Mouse (Mus musculus): ENCODE data around the gene Stk32b. TPM values are rescaled to one million over a fixed set of nuclear protein-coding genes. Genes with fewer than 3 reads are reported as not detected.

Gene Stk32b
- polyA plus RNA-seq, 2 experiments, result 7.8 to 18.0 TPM

DNA sequence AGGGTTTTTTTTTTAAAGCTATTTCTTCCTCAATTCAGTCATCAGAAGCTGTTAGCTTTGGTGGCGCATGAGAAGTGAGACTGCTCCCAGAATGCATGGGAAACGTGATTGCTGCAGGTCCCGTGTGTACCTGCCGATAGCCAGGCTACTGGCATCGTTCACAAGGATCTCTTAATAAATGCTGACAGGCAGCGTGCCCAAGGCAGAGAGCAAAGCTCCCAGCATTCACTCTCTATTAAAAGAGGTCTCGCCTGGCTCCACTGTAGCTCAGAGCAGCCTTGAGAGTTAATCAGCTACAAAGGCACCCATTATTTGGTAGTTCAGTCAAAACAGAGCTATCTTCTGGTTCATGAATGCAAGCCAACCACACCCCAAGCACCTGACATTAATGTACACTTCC, 72.9 kb downstream of the Stk32b start:
- 83% methylated on average over 7 of the region's 7 CpGs for WGBS
- no peaks in the 10 kb centered on the region for H3K36me3 ChIP-seq (ENCODE audit: control insufficient read depth, insufficient read depth, low read length)
- no peak overlapping the region for H3K9ac ChIP-seq (ENCODE audit: low read depth, low read length, severe bottlenecking)
- no peaks in the 10 kb centered on the region for H3K27me3 ChIP-seq (ENCODE audit: control insufficient read depth, insufficient read depth, low read length)
- TF ChIP-seq POLR2A (IDR thresholded peaks at IDR 0.05; ENCODE audit: borderline replicate concordance, extremely low read depth, insufficient read depth, insufficient read length), result no peak
- H3K4me3 ChIP-seq (replicated peaks; ENCODE audit: low read length), result no peak overlapping the region
- H3K4me1 ChIP-seq (ENCODE audit: control insufficient read depth, insufficient read depth, low read length), result no peaks in the 10 kb centered on the region
- H3K4me2 ChIP-seq (replicated peaks; ENCODE audit: low read depth, low read length, severe bottlenecking), result no peak overlapping the region
- H3K27ac ChIP-seq (replicated peaks; ENCODE audit: low read depth, low read length), result no peak overlapping the region
- no peaks in the 10 kb centered on the region for H3K9me3 ChIP-seq (ENCODE audit: control insufficient read depth, low read length)
- DNase-seq (ENCODE audit: low spot score), result no peak
- no peak for ATAC-seq (ENCODE audit: low FRiP score, low read depth)

DNA sequence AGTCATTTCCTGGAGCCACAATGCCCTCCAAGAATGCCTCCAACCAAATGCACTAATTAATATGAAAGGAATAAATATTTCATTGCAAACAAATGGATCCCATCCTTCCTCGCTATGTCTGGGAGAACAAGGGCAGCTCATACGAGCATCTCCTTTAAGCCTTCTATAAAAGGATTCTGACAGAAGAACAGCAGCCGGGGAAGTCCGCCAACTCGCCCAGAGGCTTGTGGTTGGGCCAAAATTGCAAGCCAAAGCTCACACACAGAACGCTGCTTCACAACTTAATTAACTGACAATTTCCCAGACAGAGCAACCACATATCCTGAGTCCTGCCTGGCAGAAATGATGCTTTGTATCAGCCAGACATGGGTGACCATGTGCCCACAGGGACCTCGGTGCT, 74.5 kb downstream of the Stk32b start:
- DNase-seq (ENCODE audit: low spot score) (no peak), ATAC-seq (ENCODE audit: low FRiP score, low read depth) (no peak)
- Histone ChIP-seq H3K27ac (replicated peaks; ENCODE audit: low read depth, low read length) (no peak overlapping the region), H3K27me3 (ENCODE audit: control insufficient read depth, insufficient read depth, low read length) (no peaks in the 10 kb centered on the region), H3K9ac (ENCODE audit: low read depth, low read length, severe bottlenecking) (no peak overlapping the region), H3K36me3 (ENCODE audit: control insufficient read depth, insufficient read depth, low read length) (no peaks in the 10 kb centered on the region), H3K9me3 (ENCODE audit: control insufficient read depth, low read length) (no peaks in the 10 kb centered on the region), H3K4me2 (replicated peaks; ENCODE audit: low read depth, low read length, severe bottlenecking) (no peak overlapping the region), H3K4me1 (ENCODE audit: control insufficient read depth, insufficient read depth, low read length) (no peaks in the 10 kb centered on the region), H3K4me3 (replicated peaks; ENCODE audit: low read length) (no peak overlapping the region)
- WGBS, result 72% methylated on average over 7 of the region's 7 CpGs
- TF ChIP-seq POLR2A (IDR thresholded peaks at IDR 0.05; ENCODE audit: borderline replicate concordance, extremely low read depth, insufficient read depth, insufficient read length), result no peak

DNA sequence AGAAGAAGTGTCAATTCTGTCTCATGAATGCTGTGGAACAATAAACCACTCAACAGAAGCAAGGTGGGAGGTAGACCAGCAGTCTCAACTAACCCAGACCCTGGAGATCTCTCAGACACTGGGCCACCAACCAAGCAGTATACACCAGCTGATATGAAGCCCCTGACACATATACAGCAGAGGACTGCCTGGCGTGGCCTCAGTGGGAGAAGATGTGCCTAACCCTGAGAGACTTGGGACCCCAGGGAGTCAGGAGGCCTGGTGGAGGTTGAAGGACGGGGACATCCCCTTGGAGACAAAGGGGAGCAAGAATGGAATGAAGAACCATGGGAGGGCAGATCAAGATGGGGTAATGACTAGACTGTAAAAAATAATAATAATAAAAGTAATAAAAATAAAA, 82.2 kb downstream of the Stk32b start:
- no peak for ATAC-seq (ENCODE audit: low FRiP score, low read depth)
- Histone ChIP-seq H3K4me2 (replicated peaks; ENCODE audit: low read depth, low read length, severe bottlenecking) (no peak overlapping the region), H3K9me3 (ENCODE audit: control insufficient read depth, low read length) (0 out of 2 replicates have a peak, but pooled peaks cover 5% of the 10 kb centered on the region), H3K36me3 (ENCODE audit: control insufficient read depth, insufficient read depth, low read length) (no peaks in the 10 kb centered on the region), H3K27me3 (ENCODE audit: control insufficient read depth, insufficient read depth, low read length) (no peaks in the 10 kb centered on the region), H3K27ac (replicated peaks; ENCODE audit: low read depth, low read length) (no peak overlapping the region), H3K9ac (ENCODE audit: low read depth, low read length, severe bottlenecking) (no peak overlapping the region), H3K4me1 (ENCODE audit: control insufficient read depth, insufficient read depth, low read length) (no peaks in the 10 kb centered on the region), H3K4me3 (replicated peaks; ENCODE audit: low read length) (no peak overlapping the region)
- no peak for DNase-seq (ENCODE audit: low spot score)
- 86% methylated on average over 2 of the region's 2 CpGs for WGBS
- TF ChIP-seq POLR2A (IDR thresholded peaks at IDR 0.05; ENCODE audit: borderline replicate concordance, extremely low read depth, insufficient read depth, insufficient read length), result no peak

DNA sequence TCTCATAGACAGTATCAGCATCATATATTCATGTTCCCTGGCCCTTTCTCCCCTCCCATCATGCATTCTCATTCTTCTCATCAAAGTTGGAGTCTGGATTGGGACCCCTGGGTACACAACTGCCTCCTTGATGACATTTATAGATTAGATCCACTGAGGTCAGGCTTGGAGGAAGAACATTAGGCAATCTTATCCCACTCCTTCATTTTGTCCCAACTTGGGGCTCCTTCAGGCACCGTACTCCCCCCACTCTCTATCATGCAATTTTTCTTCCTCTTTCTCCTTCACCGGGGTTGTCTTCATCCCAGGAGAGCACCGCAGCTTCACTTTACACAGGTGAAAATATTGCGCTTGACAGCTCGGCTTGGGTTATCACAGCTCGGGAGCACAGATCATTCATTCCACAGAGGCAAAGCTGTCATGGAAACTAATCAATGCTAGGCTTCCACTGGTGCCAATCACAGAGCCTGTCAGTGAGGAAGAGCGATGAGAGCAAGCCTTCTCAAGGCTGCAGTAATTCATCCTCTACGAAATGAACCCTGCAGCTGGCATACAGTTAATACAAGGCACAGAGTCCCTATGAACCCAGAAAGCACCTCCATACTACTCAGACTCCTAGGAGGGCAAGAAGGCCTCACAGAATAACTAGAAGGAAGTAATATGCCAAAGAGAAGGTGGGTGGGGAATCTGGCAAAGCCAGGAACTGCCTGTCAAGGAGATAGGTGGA, 89.4 kb downstream of the Stk32b start:
- H3K9ac ChIP-seq (ENCODE audit: low read depth, low read length, severe bottlenecking), result no peak overlapping the region
- H3K27me3 ChIP-seq (ENCODE audit: control insufficient read depth, insufficient read depth, low read length), result no peaks in the 10 kb centered on the region
- DNase-seq (ENCODE audit: low spot score) (no peak), ATAC-seq (ENCODE audit: low FRiP score, low read depth) (no peak)
- no peaks in the 10 kb centered on the region for H3K36me3 ChIP-seq (ENCODE audit: control insufficient read depth, insufficient read depth, low read length)
- TF ChIP-seq POLR2A (IDR thresholded peaks at IDR 0.05; ENCODE audit: borderline replicate concordance, extremely low read depth, insufficient read depth, insufficient read length), result no peak
- H3K4me1 ChIP-seq (ENCODE audit: control insufficient read depth, insufficient read depth, low read length), result no peaks in the 10 kb centered on the region
- no peak overlapping the region for H3K4me3 ChIP-seq (replicated peaks; ENCODE audit: low read length)
- no peak overlapping the region for H3K27ac ChIP-seq (replicated peaks; ENCODE audit: low read depth, low read length)
- 91% methylated on average over 8 of the region's 8 CpGs for WGBS
- H3K9me3 ChIP-seq (ENCODE audit: control insufficient read depth, low read length), result 0 out of 2 replicates have a peak, but pooled peaks cover 5% of the 10 kb centered on the region
- H3K4me2 ChIP-seq (replicated peaks; ENCODE audit: low read depth, low read length, severe bottlenecking), result no peak overlapping the region

DNA sequence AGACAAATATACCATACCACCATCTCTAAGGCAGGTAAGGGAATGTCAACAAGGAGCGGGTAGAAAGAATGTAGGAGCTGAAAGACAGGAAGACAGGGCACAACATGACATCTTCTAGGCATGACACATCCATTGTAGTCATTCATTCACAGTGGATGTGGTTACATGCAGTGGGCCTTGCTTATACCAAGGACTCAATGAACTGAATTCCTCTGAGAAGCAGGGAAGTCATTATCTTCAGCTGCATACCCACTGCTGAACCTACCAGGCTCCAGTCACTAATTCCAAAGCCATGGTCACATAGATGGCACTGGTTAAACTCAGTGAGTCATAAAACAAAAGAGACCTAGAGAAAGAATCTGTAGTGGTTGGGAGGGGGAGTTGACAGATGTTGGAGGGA, 105.1 kb downstream of the Stk32b start:
- no peak for DNase-seq (ENCODE audit: low spot score)
- Histone ChIP-seq H3K4me2 (replicated peaks; ENCODE audit: low read depth, low read length, severe bottlenecking) (no peak overlapping the region), H3K36me3 (ENCODE audit: control insufficient read depth, insufficient read depth, low read length) (no peaks in the 10 kb centered on the region), H3K9me3 (ENCODE audit: control insufficient read depth, low read length) (no peaks in the 10 kb centered on the region), H3K27ac (replicated peaks; ENCODE audit: low read depth, low read length) (no peak overlapping the region), H3K4me3 (replicated peaks; ENCODE audit: low read length) (no peak overlapping the region), H3K9ac (ENCODE audit: low read depth, low read length, severe bottlenecking) (no peak overlapping the region), H3K4me1 (ENCODE audit: control insufficient read depth, insufficient read depth, low read length) (no peaks in the 10 kb centered on the region), H3K27me3 (ENCODE audit: control insufficient read depth, insufficient read depth, low read length) (no peaks in the 10 kb centered on the region)
- no peak for ATAC-seq (ENCODE audit: low FRiP score, low read depth)
- 71% methylated on average over 1 of the region's 1 CpGs for WGBS
- no peak for TF ChIP-seq POLR2A (IDR thresholded peaks at IDR 0.05; ENCODE audit: borderline replicate concordance, extremely low read depth, insufficient read depth, insufficient read length)
